In genomic region chr16:26546879-26547206, GRCm38 (mm10) we compare ENCODE assay signal across 20 mouse cellular contexts. TPM values are rescaled to one million over a fixed set of nuclear protein-coding genes. Genes with fewer than 3 reads are reported as not detected.
DNase-seq lines count a peak whose midpoint lies in the region; ATAC-seq lines count a peak whose summit lies in the region.
"Had no signal": no experiment of that assay in that cellular context is flagged by ENCODE, and none has a peak within 500 bp of the region (broad histone marks: within the 10 kb centered on the region; RNA-seq: fewer than 3 reads in every experiment).

No protein-coding gene starts in this region.

- DNase-seq in frontal cortex, postnatal 36 days (ENCODE audit: low spot score in 2 of 2), result no peak
- peak; percentile 26 for DNase-seq in layer of hippocampus, adult 9-11 months
- DNase-seq in layer of hippocampus, adult 8-10 months (ENCODE audit: low spot score in 2 of 2), result no peak
- peak; percentile 17 for DNase-seq in right cerebral cortex, adult 18-20 months
- no peak for DNase-seq in right cerebral cortex, adult 2 months (ENCODE audit: low spot score in 2 of 2)
- peak; percentile 26 for DNase-seq in telencephalon, adult 2 months (ENCODE audit: low read depth, low spot score)
- DNase-seq in cerebellum, adult 9-11 months, result no peak
- DNase-seq: cerebellum, adult 2 months; gastrocnemius, adult 2 months; kidney, adult 11 months; kidney, postnatal 25 days; layer of hippocampus, postnatal 36 days; retina, postnatal 1 day; thymus, postnatal 25 days had no signal

- peak; percentile 76 for ATAC-seq in frontal cortex, adult (ENCODE audit: low TSS enrichment)
- ATAC-seq: forebrain, embryonic 15.5 days had no signal

RNA-seq across cellular contexts. Expression of gene Tmem207, which starts 20.3 kb away (rescaled TPM):
- not detected for total RNA-seq in layer of hippocampus, adult 8-10 months (2022)
- total RNA-seq: adrenal gland, postnatal 4 days; gastrocnemius, adult 2 months; layer of hippocampus, postnatal 36 days; left cerebral cortex, postnatal 14 days; megakaryocyte, adult 5-6 weeks; monocyte, adult 5-6 weeks had no signal

RNA-seq across cellular contexts. Expression of gene Il1rap, which starts 34.7 kb away (rescaled TPM):
- total RNA-seq in layer of hippocampus, adult 8-10 months (2022), result 10 to 100 TPM; 59.4 to 67.3 (median 60.2) TPM

Comparison
In these comparisons a context has a peak if more than half of its experiments do, and no peak if none do; other contexts are left out.
1. DNase-seq: peak in layer of hippocampus, adult 9-11 months (single experiment), right cerebral cortex, adult 18-20 months (single experiment) and telencephalon, adult 2 months (single experiment); none in frontal cortex, postnatal 36 days (0 of 2), layer of hippocampus, adult 8-10 months (0 of 2), right cerebral cortex, adult 2 months (0 of 2) and cerebellum, adult 9-11 months (single experiment).